Mouse (Mus musculus): Measurements from ENCODE around the gene Atat1.

Atat1 gene

DNA sequence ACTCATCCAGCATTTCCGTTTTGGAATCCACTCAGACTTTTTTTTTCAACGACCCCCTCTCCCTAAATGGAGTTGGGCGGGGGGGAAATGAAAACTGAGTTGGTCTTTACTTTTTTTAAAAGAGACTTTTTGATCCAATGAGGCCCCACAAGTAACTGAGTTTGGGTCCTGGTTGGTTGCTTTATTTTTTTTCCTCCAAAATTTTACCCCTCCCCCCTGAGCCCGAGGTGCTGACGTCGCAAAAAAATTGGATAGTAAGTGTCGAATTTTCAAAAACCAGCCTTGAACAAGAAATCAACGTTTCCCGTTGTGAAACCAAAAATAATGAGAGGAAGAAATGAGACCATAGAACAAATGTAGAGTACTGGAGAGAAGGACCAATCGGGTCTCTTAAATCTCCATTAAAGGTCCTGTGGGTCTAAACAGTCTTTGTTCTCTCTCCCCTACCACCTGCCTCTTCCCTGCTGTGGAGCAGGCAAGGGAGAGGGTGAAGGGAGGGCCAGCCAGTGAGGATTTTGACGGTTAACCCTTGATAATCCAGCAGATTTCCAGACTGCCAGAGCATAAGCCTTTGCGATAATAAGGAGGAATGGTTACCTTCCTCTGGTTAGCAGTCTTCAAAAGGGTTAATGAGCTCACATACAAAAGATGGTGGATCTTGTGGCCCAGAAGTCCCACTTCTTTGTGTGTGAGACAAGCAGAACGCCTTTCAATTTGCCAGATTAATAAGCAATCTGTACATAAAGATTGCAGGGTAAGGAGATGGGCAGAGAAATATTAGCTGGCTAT lies 7.8 kb upstream of the Atat1 start:
- DNase-seq (ENCODE audit: low spot score): peak; percentile 55

DNA sequence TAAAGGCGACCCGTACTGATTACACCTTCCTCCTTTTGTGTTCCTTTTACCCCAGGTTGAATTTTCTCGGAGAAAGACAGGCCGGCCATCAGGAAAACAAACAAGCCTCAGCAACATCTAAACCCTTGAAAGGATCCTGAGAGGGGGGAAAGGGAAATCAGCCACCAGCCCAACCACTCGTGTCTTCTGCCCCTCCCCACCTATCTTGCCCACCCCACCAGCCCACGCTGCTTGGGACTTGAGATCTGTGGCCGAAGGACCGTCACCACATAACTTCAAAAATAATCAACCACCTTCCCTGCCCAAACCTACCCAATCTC lies 7.2 kb upstream of the Atat1 start:
- no peak for DNase-seq (ENCODE audit: low spot score)

DNA sequence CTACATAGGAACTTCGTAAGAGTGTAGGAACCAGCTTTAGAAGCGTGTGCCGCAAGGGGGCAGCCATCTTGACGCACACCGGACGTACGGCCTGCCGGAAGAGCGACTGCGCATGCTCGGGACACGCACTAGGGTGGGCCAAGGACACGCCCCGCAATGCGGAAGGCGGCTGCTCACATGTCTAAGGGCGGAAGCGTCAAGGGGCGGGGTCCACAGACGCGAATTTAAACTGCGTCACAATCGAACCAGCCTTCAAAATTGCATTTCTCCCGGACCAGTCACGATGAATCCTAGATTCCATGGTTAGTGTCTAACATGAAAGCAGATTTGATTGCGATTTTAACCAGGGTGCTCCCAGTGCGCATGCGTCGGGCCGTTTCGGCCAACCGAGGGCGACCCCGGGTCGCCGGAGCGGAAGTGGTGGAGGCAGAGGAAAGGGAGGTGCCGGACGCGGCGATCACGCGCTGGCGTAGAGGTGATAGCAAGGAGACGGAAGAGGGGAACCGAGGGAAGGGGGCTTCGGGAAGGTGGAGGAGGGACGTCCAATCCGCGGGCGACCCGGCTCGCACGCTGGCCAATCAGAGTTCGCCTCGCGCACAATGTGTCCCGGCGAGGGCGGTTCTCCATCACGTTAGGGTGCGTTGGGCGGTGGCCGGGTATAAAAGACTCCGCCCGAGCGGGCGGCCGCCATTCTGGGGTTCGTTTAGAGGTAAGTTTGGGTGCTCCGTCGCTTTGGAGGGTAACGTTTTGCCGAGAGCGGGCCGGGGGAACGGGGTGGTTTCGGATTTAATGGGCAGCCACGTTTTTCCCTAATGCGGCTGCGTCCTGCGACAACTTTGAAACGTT lies 6.6 kb upstream of the Atat1 start, which contains the start of the genes Mrps18b and Ppp1r10:
Gene Mrps18b (minus strand): TSS at position 93 of the 846 bp plus-strand sequence.
Gene Ppp1r10 (plus strand): TSS at position 138 of the 846 bp plus-strand sequence.
- peak; percentile 99 for DNase-seq (ENCODE audit: low spot score)

DNA sequence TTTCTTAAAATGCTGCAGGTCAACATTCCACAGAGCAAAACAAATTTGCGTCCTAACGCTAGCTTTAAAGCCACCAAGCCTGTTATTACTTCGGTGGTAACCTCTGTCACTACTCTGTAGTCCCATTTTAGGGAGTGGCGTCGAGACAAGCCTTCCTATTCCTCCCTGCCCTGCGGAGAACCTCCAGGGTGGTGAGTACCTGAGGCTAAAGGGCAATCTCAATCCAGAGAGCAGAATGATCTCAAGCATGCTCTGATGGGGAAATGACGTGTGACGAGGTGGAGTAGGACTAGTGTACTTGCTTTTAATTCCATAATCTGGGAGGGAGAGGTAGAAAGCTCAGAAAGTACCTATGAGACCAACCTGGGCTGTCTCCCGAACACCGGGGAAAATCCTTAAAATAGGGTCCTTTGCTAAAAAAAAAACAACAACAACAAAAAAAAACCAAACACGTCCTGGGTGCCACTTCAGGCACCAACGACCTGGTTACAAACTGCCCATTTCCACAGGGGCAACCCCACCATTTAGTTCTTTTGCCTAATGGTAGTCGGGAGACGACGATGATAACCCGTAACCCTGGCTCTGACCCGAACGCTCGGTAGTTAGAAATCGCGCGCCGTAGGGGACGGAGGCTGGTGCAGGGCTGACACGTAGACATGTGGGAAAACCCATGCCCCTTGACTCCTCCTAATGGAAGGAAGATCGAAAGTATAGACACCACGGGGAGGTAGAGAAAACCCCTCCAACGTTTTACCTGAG lies 5.8 kb upstream of the Atat1 start:
- DNase-seq (ENCODE audit: low spot score): no peak

DNA sequence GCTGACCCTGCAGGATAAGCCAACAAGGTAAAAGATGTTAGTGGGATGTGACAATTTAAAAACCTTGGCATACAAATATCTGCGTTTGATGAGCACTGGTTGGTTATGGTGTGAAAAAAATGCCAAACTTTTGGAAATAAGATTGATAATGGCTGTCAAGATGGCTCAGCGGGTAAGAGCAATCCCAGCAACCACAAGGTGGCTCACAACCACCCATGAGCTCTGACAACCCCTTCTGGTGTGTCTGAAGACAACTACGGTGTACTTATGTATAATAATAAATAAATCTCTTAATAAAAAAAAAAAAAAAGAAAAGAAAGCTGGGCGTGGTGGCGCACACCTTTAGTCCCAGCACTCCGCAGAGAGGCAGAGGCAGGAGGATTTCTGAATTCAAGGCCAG lies 5.1 kb upstream of the Atat1 start:
- no peak for DNase-seq (ENCODE audit: low spot score)

DNA sequence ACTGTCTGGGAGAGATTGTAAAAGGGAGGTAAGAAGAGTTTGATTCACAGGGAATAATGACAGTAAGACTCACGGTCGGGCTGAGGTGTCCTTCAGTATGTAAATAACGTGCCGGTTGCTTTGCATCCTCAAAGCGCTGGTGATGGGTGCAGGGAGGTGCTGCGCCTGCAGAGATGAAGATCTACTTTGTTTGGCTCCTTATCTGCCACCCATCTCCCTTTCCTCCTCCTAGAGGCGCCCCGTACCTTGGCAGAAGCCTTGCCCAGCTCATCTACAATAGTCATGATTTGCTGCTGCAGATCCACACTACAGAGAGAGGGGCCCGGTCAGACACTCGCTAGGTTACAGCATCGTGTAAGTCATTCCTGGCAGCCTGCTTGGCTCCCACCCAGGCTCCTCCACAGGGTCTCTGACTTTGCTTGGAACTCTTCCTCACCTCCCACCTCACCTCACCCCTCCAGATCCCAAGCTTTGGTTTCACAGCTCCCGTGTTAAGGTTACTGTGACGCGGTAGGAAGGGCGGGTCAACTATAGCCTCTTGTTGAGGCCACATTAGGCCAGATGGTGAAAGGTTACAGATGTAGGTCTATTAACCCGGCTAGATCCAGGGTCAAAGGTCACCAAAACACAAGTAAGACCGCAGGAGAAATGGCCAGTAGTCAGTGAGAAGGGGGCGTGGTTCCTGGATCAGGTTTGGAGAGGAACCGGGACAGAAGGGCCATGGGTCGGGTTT lies 523 bp downstream of the Atat1 start:
- DNase-seq (ENCODE audit: low spot score): no peak

DNA sequence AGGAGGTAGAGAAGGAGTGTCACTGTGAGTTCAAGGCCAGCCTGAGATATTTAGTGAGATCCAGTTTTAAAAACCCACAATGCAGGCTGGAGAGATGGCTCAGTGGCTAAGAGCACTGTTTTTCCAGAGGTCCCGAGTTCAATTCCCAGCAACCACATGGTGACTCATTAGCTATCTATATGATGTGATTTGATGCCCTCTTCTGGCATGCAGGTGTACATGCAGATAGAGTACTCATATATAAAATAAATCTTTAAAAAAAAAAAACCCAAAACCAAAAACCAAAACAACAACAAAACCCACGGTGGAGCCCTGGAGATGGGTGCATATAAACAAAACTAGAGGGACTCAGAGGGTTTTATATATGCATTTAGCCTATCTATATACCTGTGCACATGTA lies 2.3 kb downstream of the Atat1 start:
- no peak for DNase-seq (ENCODE audit: low spot score)

DNA sequence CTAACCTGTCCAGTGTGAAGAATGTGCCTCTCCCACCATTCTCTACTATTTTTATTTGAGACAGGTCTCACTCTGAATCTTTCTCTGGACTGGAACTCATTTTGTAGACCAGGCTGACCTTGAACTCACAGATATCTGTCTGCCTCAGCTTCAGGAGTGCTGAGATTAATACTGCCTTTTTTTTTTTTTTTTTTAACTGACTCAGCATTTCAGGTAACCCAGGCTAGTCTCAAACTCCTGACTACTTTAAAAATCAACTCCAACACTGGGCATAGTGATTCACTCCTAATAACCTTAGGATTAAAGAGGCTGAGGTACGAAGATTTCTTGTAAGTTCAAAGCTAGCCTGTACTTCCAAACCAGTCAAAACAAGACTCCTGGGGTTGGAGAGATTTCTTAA lies 4.3 kb downstream of the Atat1 start:
- no peak for DNase-seq (ENCODE audit: low spot score)

DNA sequence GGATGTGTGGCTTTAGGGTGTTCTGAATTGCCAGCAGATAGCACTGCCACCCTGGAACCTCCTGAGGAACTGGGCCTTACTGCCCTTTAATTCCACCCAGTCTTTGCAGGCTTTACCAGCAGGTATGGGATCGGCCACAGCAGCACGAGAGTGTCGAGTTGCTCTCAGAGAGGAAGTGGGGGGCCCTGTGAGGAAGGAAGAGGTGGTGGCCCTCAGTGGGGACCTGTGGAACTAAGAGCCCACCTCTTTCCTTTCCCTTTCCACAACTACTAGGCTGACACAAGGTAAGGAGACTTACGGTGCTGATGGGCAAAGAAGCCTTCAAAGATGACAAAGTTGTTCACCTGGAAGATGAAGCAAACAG lies 5.9 kb downstream of the Atat1 start:
- no peak for DNase-seq (ENCODE audit: low spot score)

DNA sequence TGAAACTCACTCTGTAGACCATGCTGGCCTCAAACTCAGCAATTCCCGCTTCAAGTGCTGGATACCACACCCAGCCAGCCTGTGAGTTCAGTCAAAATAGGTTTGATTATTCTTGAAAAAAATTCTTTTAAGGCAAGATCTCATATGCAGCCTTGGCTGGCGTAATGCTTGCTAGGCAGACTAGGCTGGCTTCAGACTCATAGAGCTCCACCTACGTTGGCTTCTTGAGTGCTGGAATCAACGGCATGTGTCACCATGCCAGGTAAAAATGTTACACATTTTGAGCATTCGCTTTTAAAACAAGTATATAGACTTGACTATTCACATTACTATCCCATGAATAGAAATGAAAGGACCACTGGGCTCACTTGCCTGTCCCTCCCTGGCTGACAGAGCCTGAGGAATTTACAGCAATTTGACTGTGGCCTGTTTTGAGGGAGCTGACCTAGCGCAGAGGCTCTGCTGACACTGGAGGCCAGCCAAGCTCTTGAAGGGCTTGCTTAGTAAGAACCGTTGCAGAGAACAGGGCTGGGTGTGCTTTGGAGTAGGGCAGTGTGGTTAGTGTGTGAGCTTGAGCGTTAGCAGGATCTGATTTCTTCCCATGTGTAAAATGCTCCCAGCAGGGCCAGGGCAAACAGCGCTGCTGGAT lies 6.4 kb downstream of the Atat1 start:
- no peak for DNase-seq (ENCODE audit: low spot score)

DNA sequence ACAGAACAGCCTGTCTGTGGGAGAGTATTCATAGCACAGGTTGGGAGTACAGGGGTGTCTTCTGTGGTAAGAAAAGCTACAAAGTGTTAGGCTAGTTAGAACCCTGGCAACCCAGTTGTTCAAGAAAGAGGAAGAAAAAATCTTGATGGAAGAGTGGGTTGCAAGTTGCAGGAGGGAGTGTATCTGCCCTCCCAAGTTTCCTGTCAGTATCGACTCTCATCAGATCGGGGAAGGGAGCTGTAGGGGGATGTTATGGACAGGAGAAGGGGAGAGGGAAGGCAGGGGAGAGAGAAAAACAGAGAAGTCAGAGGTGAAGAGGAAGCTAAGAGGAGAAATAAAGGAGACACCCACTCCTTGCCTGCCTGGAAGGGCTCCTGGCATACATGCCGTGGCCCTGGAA lies 9.2 kb downstream of the Atat1 start:
- no peak for DNase-seq (ENCODE audit: low spot score)

DNA sequence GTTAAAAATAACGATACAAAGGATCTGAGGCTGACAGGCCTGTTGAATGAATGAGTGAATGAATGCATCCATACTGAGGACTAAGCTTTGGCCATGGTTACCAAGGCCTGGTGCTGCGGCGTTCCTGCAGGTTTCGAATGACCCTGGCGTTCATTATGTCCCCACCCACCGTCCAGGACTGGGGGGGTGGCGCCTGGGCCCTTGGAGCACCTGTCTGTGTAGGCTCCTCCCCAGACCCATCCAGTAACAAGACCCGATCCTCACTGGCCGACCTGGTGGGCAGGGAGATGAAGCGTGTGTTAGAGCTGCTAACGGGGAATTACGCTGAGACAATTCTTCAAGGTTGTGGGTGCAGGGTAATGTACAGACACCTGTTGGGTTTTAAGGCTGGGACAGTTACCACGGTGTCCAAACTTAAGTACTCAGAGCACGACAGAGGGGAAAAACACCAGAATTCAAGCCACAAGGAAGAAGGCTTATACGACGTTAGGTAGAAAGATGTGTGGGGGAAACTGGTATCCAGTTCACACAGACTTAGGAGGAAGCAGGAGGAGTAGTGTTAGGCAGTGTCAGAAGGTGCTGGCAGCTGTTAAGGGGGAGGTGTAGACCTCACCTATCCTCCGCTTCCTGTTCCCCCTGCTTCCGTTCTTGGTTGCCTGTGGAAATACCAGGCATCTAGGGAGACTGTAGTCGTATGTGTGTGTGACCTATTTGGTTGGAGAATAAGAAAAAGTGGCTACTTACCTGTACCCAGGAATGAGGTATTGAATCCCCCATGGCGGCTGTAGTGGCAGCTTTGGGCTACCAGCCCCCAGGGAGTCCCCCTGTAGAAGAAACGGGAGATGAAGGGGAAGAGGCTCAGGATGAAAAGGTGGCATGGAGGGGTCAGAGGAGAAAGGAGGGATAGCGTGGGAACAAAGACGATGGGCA lies 12.0 kb downstream of the Atat1 start:
- no peak for DNase-seq (ENCODE audit: low spot score)

DNA sequence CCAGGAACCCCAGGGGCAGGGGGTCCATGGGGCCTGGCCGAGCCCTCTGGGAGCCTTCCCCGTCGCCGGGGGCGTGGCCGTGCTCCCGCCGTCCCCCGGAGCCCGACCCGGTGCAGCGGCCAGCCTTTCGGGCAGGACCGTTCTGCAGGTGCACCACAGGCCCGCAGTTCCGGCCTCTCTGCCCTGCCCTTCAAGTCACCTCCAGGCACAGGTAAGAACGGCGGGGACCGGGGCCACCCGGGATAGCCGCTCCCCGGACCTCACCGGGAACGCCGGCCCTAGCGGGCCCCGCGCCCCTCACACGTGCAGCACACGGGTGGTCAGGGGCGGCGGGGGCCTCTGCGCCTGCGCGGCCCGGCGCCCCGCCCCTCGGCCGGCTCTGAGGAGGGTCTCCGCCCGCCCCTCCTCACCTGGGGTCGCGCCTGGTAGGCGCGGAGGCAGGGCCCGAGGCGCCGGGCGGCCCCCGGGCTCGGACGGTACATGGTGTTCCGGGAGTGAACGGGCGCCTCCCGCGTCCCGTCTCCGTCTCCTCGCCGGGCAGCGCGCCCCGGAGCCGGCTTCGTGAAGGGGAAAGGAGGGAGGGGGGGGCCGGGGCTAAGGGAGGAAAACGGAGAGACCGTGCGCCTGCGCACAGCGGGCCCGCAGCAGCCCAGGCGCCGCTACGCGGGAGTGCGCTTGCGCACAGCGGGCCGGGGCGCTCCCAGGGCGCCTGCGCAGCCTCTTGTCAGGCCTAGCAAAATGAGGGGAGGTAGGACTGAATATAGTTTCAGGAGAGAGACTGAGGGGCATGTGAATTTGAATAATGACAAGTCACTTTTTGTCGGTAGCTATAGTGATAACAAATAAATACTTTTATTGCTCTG lies 12.9 kb downstream of the Atat1 start, which contains the start of gene 2310061I04Rik:
Gene 2310061I04Rik (minus strand): TSS at position 651 of the 863 bp plus-strand sequence.
- DNase-seq (ENCODE audit: low spot score): peak; percentile 60

DNA sequence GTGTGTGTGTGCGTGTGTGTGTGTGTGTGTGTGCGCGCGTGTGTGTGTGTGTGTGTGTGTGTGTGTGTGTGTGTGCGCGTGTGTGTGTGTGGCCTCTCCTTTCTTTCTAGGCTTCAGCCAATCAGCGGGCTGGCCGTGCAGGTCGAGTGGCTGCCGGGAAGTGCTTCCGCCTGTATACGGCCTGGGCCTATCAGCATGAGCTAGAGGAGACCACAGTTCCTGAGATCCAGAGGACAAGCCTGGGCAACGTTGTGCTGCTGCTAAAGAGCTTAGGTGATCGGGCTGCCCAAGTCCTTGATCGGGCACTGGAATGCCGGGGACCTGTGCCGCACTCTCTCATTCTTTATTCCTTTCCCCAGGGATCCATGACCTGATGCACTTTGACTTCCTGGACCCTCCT lies 22.1 kb downstream of the Atat1 start:
- no peak for DNase-seq (ENCODE audit: low spot score)

DNA sequence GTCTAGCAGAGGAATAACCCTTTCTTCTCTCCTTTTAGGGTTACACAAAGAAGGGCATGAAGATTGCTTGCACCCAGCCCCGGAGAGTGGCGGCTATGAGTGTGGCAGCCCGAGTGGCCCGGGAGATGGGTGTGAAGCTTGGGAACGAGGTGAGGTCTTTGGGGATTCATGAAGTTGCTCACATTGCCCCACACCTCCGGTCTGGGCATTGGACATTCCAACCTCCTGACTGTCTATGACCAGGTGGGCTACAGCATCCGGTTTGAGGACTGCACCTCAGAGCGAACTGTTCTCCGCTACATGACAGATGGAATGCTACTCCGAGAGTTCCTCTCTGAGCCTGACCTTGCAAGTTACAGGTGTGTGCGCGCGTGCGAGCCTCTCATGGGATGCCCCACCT lies 26.1 kb downstream of the Atat1 start:
- no peak for DNase-seq (ENCODE audit: low spot score)

DNA sequence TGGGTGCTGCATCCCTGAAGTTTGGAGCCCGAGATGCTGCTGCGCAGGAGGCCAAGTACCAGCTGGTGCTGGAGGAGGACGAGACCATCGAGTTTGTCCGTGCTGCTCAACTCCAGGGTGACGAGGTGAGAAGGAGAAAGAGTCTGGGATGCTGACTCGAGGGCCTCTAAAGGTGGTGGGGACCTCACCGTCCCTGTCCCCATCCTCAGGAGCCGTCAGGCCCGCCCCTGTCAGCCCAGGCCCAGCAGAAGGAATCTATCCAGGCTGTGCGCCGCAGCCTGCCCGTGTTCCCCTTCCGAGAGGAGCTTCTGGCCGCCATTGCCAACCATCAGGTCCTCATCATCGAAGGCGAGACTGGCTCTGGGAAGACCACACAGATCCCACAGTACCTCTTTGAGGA lies 27.0 kb downstream of the Atat1 start:
- no peak for DNase-seq (ENCODE audit: low spot score)

DNA sequence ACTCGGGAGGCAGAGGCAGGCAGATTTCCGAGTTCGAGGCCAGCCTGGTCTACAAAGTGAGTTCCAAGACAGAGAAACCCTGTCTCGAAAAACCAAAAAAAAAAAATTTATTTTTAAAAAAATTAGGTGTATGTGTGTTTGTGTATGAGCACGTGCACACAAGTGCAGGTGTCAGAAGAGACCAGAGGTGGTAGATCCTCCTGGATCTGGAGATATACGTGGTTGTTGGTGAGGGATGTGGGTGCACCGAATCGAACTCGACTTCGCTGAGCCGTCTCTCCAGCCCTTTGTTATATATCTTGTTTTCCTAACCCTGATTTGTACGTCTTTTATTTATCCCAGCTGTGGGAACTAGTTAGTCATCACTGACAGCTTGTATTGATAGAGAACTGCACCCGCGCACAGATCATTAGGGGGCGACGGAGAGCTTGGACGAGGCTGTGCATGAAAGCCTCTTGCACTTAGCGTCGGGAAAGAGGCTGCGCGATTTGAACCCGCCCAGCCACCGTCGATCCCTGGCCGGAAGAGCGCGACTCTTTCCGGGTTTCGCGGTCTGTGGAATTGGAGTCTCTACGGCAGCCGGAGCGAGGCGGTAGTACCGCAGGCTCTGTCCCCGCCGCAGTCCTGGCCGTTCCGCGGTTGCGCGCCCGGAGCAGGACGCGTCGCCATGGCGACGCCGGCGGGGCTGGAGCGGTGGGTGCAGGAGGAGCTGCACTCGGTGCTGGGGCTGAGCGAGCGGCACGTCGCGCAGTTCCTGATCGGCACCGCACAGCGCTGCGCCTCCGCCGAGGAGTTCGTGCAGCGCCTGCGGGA lies 30.4 kb downstream of the Atat1 start, which contains the start of gene Dhx16:
Gene Dhx16 (plus strand): TSS at position 575 of the 813 bp plus-strand sequence.
- DNase-seq (ENCODE audit: low spot score): peak; percentile 93

DNA sequence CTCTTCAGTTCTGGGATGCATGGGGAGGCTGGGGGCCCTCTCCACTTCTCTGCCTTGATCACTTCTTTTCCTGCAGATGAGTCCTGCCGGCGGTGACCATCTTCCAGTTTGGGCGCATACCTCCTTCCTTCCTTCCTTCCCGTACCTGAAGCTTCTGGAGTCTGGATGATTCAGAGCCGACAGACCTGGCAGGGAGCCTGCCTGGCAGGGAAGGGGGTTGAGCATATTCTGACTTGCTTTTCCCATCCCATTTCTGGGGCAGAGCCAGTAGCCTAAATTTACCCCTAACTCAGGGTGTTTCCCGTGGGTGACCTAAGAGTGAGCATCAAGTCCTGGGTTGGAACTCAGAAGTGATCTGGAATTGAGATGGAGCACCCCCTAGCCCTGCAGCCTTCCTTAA lies 35.2 kb downstream of the Atat1 start:
- no peak for DNase-seq (ENCODE audit: low spot score)
